Mouse (Mus musculus): Measurements from ENCODE around the gene Cd83. TPM values are rescaled to one million over a fixed set of nuclear protein-coding genes. Genes with fewer than 3 reads are reported as not detected.

Cd83 gene
- total and polyA plus RNA-seq, 3 experiments, result 2.4 to 3.2 (median 2.8) TPM

DNA sequence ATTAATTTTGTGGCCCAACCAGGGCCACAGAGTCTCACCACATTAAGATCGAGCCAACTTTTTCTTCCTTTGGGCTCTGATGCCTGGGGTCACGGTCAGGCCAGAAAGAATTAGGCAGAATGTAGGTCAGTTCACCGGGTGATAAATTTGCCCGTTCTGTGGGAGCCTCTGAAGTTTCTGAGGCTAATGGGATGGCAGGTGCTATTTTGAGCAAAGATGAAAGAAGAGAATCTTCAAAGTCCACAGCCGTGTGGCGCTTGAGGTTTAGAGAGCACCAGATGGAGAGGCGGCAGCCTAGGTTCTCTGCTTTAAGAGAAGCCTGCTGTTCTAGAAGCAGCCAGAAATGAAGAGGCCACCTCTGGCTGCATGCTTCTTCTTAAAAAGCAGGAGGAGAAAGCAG, 48.2 kb downstream of the Cd83 start:
- H3K27me3 ChIP-seq (ENCODE audit: control insufficient read depth, insufficient read depth, low read length), result no peaks in the 10 kb centered on the region
- no peak overlapping the region for H3K27ac ChIP-seq
- intact Hi-C loops (cut with DNase I), result no loop called here
- no peak overlapping the region for H3K9ac ChIP-seq (ENCODE audit: low read depth, low read length)
- no peak for TF ChIP-seq CTCF (IDR thresholded peaks at IDR 0.05)
- no peak for TF ChIP-seq POLR2A (IDR thresholded peaks at IDR 0.05; ENCODE audit: insufficient read depth, low read depth, low read length)
- TF ChIP-seq EP300 (IDR thresholded peaks at IDR 0.05; ENCODE audit: insufficient read depth, low read depth, low read length), result no peak
- H3K4me3 ChIP-seq, result no peak overlapping the region
- H3K36me3 ChIP-seq (ENCODE audit: control insufficient read depth, insufficient read depth, low read length), result no peaks in the 10 kb centered on the region
- no peaks in the 10 kb centered on the region for H3K79me2 ChIP-seq (replicated peaks; ENCODE audit: control insufficient read depth, insufficient read depth, low read length)
- peaks cover 2% of the 10 kb centered on the region for H3K4me1 ChIP-seq (ENCODE audit: control insufficient read depth, insufficient read depth, low read length)
- DNase-seq, result no peak
- WGBS, result 71% methylated on average over 7 of the region's 7 CpGs

- intact Hi-C loops (cut with DNase I), result no loop called here
- H3K27me3 ChIP-seq (ENCODE audit: control insufficient read depth, insufficient read depth, low read length), result no peaks in the 10 kb centered on the region
- H3K9ac ChIP-seq (ENCODE audit: low read depth, low read length), result no peak overlapping the region
- no peak overlapping the region for H3K4me3 ChIP-seq
- WGBS, result 14% methylated on average over 8 of the region's 8 CpGs
- H3K36me3 ChIP-seq (ENCODE audit: control insufficient read depth, insufficient read depth, low read length), result no peaks in the 10 kb centered on the region
- no peak overlapping the region for H3K27ac ChIP-seq
- DNase-seq, result peak; percentile 20 to 24
- TF ChIP-seq EP300 (IDR thresholded peaks at IDR 0.05; ENCODE audit: insufficient read depth, low read depth, low read length) (no peak), POLR2A (IDR thresholded peaks at IDR 0.05; ENCODE audit: insufficient read depth, low read depth, low read length) (no peak), CTCF (IDR thresholded peaks at IDR 0.05) (no peak)
- peaks cover 2% of the 10 kb centered on the region for H3K4me1 ChIP-seq (ENCODE audit: control insufficient read depth, insufficient read depth, low read length)
- no peaks in the 10 kb centered on the region for H3K79me2 ChIP-seq (replicated peaks; ENCODE audit: control insufficient read depth, insufficient read depth, low read length)
Observed at GRCm38 (mm10) chr13:43836376-43836775, 51.8 kb downstream of the Cd83 start.

DNA sequence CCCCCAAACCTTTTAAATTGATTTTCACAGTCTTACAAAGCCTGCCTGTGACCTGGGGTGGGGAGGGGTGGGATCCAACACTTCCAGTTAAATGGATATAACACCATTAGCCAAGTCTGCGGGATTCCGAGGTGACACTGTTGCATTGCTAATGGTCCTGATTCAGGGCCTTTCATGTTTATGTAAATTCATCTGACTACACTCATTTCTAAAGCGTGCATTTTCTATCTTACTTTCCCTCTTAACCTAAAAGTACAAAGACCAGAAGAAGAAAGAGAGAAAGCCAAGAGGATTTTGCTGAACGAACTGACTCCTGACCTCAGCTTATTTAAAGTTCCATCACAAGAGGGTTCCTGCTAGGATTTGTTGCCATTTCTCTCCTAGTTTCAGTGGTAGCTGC, 53.2 kb downstream of the Cd83 start:
- 89% methylated on average over 4 of the region's 4 CpGs for WGBS
- H3K9ac ChIP-seq (ENCODE audit: low read depth, low read length), result no peak overlapping the region
- TF ChIP-seq POLR2A (IDR thresholded peaks at IDR 0.05; ENCODE audit: insufficient read depth, low read depth, low read length) (no peak), CTCF (IDR thresholded peaks at IDR 0.05) (no peak), EP300 (IDR thresholded peaks at IDR 0.05; ENCODE audit: insufficient read depth, low read depth, low read length) (no peak)
- H3K79me2 ChIP-seq (replicated peaks; ENCODE audit: control insufficient read depth, insufficient read depth, low read length), result no peaks in the 10 kb centered on the region
- H3K27ac ChIP-seq, result no peak overlapping the region
- peaks cover 2% of the 10 kb centered on the region for H3K4me1 ChIP-seq (ENCODE audit: control insufficient read depth, insufficient read depth, low read length)
- DNase-seq, result no peak
- H3K36me3 ChIP-seq (ENCODE audit: control insufficient read depth, insufficient read depth, low read length), result no peaks in the 10 kb centered on the region
- no peak overlapping the region for H3K4me3 ChIP-seq
- no peaks in the 10 kb centered on the region for H3K27me3 ChIP-seq (ENCODE audit: control insufficient read depth, insufficient read depth, low read length)
- intact Hi-C loops (cut with DNase I), result no loop called here

DNA sequence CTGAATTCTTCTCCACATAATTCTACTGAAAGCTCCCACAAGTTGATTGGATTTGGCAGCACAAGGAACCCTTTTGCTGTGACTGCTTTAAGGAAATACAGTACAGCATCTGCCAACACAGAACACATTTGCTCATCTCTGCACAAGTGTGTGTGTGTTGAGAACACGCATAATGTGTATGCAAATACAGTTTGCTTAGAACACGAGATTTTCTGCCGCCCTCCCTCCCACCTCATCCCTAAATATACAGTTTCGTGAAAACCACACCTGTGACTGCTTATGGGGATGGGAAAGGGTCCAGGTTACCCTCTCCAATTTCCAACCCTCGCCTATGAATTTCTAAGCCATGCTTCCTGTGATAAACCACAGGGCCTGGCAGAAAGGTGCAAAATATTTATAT, 60.6 kb downstream of the Cd83 start:
- H3K27me3 ChIP-seq (ENCODE audit: control insufficient read depth, insufficient read depth, low read length), result no peaks in the 10 kb centered on the region
- H3K27ac ChIP-seq, result no peak overlapping the region
- H3K4me1 ChIP-seq (ENCODE audit: control insufficient read depth, insufficient read depth, low read length), result no peaks in the 10 kb centered on the region
- no peak overlapping the region for H3K9ac ChIP-seq (ENCODE audit: low read depth, low read length)
- no peak for DNase-seq
- no peak overlapping the region for H3K4me3 ChIP-seq
- intact Hi-C loops (cut with DNase I), result no loop called here
- H3K36me3 ChIP-seq (ENCODE audit: control insufficient read depth, insufficient read depth, low read length), result no peaks in the 10 kb centered on the region
- no peak for TF ChIP-seq POLR2A (IDR thresholded peaks at IDR 0.05; ENCODE audit: insufficient read depth, low read depth, low read length)
- TF ChIP-seq EP300 (IDR thresholded peaks at IDR 0.05; ENCODE audit: insufficient read depth, low read depth, low read length), result no peak
- no peak for TF ChIP-seq CTCF (IDR thresholded peaks at IDR 0.05)
- 83% methylated on average over 5 of the region's 5 CpGs for WGBS
- no peaks in the 10 kb centered on the region for H3K79me2 ChIP-seq (replicated peaks; ENCODE audit: control insufficient read depth, insufficient read depth, low read length)

DNA sequence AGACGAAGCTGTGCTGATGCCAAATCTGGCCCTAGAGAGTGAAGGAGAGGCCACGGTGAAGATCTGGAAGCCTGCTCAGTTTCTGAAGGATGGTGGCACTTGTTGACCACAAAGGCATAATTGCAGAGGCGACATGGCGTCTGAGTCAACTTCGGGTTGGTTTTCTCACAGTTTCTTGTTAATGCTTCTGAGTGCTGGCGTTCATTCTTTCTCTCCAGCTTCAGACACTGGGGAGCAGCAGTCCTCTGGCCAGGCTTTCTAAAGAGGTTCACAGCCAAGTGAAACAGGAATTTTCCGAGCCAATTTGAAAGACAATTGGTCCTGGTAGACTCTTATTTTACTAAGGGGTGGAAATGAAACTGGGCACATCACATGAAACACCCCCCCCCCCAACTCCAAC, 62.6 kb downstream of the Cd83 start:
- WGBS, result 77% methylated on average over 7 of the region's 7 CpGs
- TF ChIP-seq EP300 (IDR thresholded peaks at IDR 0.05; ENCODE audit: insufficient read depth, low read depth, low read length) (no peak), CTCF (IDR thresholded peaks at IDR 0.05) (no peak), POLR2A (IDR thresholded peaks at IDR 0.05; ENCODE audit: insufficient read depth, low read depth, low read length) (no peak)
- H3K27ac ChIP-seq, result no peak overlapping the region
- H3K79me2 ChIP-seq (replicated peaks; ENCODE audit: control insufficient read depth, insufficient read depth, low read length), result no peaks in the 10 kb centered on the region
- H3K27me3 ChIP-seq (ENCODE audit: control insufficient read depth, insufficient read depth, low read length), result no peaks in the 10 kb centered on the region
- DNase-seq, result peak in 1 of 2 experiments; percentile 11
- H3K36me3 ChIP-seq (ENCODE audit: control insufficient read depth, insufficient read depth, low read length), result no peaks in the 10 kb centered on the region
- H3K4me1 ChIP-seq (ENCODE audit: control insufficient read depth, insufficient read depth, low read length), result no peaks in the 10 kb centered on the region
- H3K9ac ChIP-seq (ENCODE audit: low read depth, low read length), result no peak overlapping the region
- no peak overlapping the region for H3K4me3 ChIP-seq
- intact Hi-C loops (cut with DNase I), result no loop called here

- H3K79me2 ChIP-seq (replicated peaks; ENCODE audit: control insufficient read depth, insufficient read depth, low read length), result no peaks in the 10 kb centered on the region
- DNase-seq, result no peak
- WGBS, result 67% methylated on average over 4 of the region's 4 CpGs
- H3K36me3 ChIP-seq (ENCODE audit: control insufficient read depth, insufficient read depth, low read length), result no peaks in the 10 kb centered on the region
- no peak overlapping the region for H3K9ac ChIP-seq (ENCODE audit: low read depth, low read length)
- no peaks in the 10 kb centered on the region for H3K27me3 ChIP-seq (ENCODE audit: control insufficient read depth, insufficient read depth, low read length)
- TF ChIP-seq CTCF (IDR thresholded peaks at IDR 0.05), result no peak
- TF ChIP-seq EP300 (IDR thresholded peaks at IDR 0.05; ENCODE audit: insufficient read depth, low read depth, low read length), result no peak
- TF ChIP-seq POLR2A (IDR thresholded peaks at IDR 0.05; ENCODE audit: insufficient read depth, low read depth, low read length), result no peak
- H3K4me1 ChIP-seq (ENCODE audit: control insufficient read depth, insufficient read depth, low read length), result no peaks in the 10 kb centered on the region
- no peak overlapping the region for H3K27ac ChIP-seq
- intact Hi-C loops (cut with DNase I), result no loop called here
- H3K4me3 ChIP-seq, result no peak overlapping the region
Observed at GRCm38 (mm10) chr13:43849816-43850215, 65.2 kb downstream of the Cd83 start.
